Mouse (Mus musculus): ENCODE measurements around the gene Hdc. TPM values are rescaled to one million over a fixed set of nuclear protein-coding genes. Genes with fewer than 3 reads are reported as not detected.

Hdc gene
- 3.3 and 4.7 TPM in 2 replicates for polyA plus RNA-seq (2012; rRNA removed)

GRCm38 (mm10) chr2:126619249-126619704 lies at the start of gene Hdc:
Hdc (minus strand) TSS chr2:126619299.

DNA sequence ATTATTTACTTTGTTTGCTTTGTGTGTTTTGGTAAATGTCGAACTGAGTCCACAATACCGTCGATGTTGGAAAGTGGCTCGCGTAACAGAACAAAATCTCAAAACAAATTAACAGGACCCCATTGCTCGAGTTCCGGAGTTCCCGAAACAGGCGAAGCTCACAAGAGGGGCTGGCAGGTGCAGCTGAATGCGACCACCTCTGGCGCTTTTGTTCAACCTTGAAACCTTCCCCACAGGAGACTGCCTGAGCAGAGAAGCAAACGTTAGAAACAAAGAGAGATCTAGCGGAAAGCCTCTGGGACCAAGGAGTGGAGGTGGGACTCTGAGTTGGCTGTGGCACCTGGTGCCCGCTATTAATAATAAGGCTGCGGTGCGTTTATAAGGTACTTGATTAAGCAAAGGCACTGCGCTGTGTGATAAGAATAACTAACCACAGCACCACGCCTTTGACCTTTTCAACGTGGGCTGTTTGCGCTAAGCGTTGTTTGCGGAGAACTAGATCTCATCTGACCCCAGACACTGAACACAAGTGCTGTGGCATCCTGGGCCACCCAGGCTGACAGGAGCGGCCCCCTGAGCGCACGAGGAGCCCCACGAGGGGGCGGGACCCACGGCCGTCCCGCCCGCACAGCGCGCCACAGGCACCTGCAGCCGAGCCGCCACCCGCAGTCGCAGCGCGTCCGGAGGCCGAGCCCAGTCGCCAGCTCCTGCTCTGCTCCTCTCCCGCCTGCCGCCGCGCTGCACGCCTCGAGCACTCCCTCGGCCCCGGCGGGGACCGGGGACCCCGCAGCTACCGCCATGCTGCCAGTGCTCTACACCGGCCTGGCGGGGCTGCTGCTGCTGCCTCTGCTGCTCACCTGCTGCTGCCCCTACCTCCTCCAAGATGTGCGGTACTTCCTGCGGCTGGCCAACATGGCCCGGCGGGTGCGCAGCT lies 66.5 kb downstream of the Hdc start, which contains the start of gene Slc27a2:
Gene Slc27a2, plus strand, starts transcription at position 51 of the 934 bp plus-strand sequence.

Other genes with a start within 250 kb of the Hdc start
- 2.9 and 4.2 TPM in 2 replicates for gene Atp8b4, start 118.6 kb downstream of the Hdc start, polyA plus RNA-seq (2012; rRNA removed)
- gene Slc27a2, start 66.9 kb downstream of the Hdc start, polyA plus RNA-seq (2012; rRNA removed), result 41.3 and 44.2 TPM in 2 replicates
- 9.0 and 10.3 TPM in 2 replicates for gene Gabpb1, start 57.0 kb upstream of the Hdc start, polyA plus RNA-seq (2012; rRNA removed)
- gene Usp8, start 88.0 kb upstream of the Hdc start, polyA plus RNA-seq (2012; rRNA removed), result 12.6 and 13.8 TPM in 2 replicates
- gene Usp50, start 164.2 kb upstream of the Hdc start, polyA plus RNA-seq (2012; rRNA removed), result 0.83 and 1.2 TPM in 2 replicates

Measured in liver, embryonic 14 days (tissue).